Mouse (Mus musculus) kidney, postnatal 4 days (tissue): ENCODE results near the gene Numa1.
"Not testable (repeated sequence)": the region's sequence is repeated elsewhere in the genome, so short reads cannot be mapped to it uniquely, and the experiment has no call there.

ENCODE experiments used
- DNase-seq, 2 experiments: peaks; one replicate each; pipeline ENCODE4 v3.0.0; 2021; ENCODE audit warnings: mixed read lengths in 2 of 2

Gene Numa1

DNA sequence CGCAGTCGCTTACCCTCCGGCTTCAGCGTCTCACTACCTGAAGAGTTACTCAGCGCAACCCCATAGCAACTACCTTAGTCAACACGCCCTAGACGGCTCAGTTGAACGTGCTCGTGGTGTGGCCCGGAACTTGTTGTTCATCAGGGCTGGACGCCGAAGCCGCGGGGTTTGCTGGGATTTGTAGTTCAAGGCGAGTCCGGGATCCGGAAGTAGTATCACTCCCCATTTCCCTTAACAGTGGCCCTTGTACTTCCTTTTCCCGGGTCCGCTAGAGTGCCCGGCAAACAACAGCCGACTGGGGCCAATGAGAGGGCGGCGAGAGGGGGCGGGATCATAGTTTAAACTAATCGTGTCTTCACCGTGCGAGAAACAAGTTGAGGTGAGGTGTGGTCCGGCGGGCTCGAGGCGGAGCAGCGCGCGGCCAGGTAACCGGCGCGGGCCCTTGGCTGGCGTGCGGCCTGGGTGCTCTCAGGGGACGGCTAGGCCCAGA lies at the start of gene Numa1, which contains the start of gene Lrrc51:
TSS of gene Numa1 (plus strand) at position 361 of the 490 bp plus-strand sequence.
TSS of gene Lrrc51 (minus strand) at position 145 of the 490 bp plus-strand sequence.
- peak; percentile 96 to 97 for DNase-seq

DNA sequence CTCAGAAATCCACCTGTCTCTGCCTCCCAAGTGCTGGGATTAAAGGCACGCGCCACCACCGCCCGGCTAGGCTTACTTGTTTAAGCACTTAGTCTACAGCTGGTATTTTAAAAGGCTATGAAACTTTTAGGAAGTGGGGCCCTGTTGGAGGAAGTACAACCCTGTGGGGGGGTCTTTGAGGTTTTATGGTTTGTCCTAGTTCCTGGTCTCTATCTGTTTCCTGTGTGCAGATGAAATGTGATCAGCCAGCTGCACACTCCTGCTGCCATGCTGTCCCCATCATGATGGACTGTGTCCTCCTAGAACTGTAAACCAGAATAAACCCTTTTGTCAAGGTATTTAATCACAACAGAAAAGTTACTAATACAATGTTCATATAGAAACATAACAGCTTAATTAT lies 49.8 kb upstream of the Numa1 start:
- no peak for DNase-seq

GRCm38 (mm10) chr7:101886274-101886673 lies 47.6 kb upstream of the Numa1 start:
- DNase-seq, result no peak

GRCm38 (mm10) chr7:101888460-101888859 lies 45.5 kb upstream of the Numa1 start:
- DNase-seq, result no peak

- no peak for DNase-seq
Measured at GRCm38 (mm10) chr7:101895695-101896094, 38.2 kb upstream of the Numa1 start.

- peak; percentile 95 to 98 for DNase-seq
Measured at GRCm38 (mm10) chr7:101896104-101897066, 37.5 kb upstream of the Numa1 start.

GRCm38 (mm10) chr7:101900331-101901097 lies 33.4 kb upstream of the Numa1 start:
- no peak for DNase-seq

DNA sequence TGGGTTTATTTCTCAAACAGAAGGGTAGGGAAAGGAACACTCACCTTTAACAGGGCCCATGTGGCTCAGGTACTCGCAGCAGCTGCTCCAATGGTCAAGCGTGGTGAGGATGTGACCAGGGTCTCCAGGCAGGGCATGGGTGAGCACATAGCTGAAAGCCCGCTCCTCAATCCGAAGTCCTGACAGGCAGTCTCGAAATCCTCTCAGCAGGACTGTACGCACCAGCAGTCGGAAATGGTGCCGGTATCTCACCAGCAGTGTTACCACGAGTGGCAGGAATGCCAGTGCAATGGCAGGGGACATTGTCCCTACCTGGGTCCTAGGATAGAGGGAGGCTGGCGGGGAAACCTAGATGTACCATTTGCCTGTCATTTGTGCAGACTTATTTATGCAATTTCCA lies 31.9 kb upstream of the Numa1 start:
- no peak for DNase-seq

- DNase-seq, result no peak
Measured at GRCm38 (mm10) chr7:101902846-101903245, 31.1 kb upstream of the Numa1 start.

GRCm38 (mm10) chr7:101905561-101906286 lies 28.2 kb upstream of the Numa1 start, which contains the start of gene Lamtor1:
Lamtor1 (plus strand) TSS chr7:101905904.
- peak; percentile 99 to 100 for DNase-seq

GRCm38 (mm10) chr7:101906287-101906681 lies 27.6 kb upstream of the Numa1 start, which contains the start of gene Tomt:
Tomt (minus strand) TSS chr7:101906359.
- DNase-seq, result no peak

DNA sequence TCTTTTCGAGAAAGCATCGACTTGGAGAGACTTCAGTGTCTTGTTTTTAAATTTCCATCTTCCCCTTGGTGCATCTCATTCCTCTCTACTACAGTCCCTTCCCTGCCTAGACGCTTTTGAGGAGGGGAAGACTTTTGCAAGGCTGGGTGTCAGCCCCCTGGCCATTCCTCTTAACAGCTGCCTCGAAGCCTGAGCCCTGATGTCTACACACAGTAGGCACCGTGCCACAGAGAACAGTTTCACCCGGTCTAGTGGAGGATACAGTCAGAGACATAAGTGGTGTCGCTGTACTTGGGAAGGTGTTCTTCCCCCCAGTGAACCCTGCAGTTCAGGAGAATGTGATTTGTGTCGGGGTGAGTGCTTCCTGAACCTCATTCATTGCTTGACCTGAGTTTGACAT lies 27.2 kb upstream of the Numa1 start:
- no peak for DNase-seq

- peak; percentile 16 to 22 for DNase-seq
Measured at GRCm38 (mm10) chr7:101908367-101908766, 25.5 kb upstream of the Numa1 start.

DNA sequence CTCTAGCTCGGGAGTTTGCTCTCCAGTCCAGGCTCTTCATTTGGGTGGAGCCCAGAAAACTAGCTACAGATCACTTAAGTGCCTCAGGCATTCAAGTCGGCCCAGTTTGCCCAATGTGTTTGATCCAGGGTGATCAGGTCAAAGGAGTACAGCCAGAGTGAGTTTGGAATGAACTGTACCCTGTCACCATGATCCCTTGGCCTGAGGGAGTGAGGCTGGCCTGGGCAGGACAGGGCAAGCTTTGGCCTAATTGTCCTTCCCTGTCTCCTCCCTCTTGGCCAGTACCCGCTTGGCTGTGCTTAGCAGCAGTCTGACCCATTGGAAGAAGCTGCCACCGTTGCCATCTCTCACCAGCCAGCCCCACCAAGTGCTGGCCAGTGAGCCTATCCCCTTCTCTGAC lies 23.8 kb upstream of the Numa1 start:
- DNase-seq, result no peak

DNA sequence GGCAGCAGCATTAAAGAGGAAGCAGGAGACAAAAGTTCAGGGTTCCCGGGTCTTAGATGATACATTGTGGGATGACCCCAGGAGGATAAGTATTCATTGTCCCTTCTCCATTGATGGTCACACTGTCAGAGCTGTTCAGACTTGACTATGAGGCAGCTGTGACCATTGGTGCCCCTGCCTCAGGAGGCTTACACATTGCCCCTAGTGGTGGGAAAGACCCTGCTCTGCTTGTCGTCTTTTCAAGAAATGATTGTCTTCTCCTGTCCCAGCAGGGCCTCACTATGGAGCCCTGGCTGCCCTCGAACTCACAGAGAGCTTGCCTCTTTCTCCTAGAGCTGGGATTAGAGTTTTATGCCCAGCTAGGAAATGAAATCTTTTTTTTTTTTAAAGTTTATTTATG lies 21.9 kb upstream of the Numa1 start:
- DNase-seq, result no peak

GRCm38 (mm10) chr7:101918071-101918470 lies 15.8 kb upstream of the Numa1 start:
- peak; percentile 81 to 83 for DNase-seq

DNA sequence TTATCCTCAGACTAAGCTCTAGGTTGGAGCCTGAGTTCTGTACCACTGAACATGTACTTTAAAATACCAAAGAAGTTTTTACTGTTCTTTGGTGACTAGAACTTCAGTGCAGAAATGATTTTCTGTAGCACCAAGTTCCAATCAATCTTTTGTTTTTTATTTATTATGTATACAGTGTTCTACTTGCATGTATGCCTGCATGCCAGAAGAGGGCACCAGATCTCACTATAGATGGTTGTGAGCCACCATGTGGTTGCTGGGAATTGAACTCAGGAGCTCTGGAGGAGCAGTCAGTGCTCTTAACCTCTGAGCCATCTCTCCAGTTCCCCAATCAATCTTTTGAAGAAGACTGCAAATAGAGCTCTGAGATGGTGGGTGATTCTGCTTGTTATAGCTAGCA lies 8.0 kb upstream of the Numa1 start:
- not testable (repeated sequence) for DNase-seq

DNA sequence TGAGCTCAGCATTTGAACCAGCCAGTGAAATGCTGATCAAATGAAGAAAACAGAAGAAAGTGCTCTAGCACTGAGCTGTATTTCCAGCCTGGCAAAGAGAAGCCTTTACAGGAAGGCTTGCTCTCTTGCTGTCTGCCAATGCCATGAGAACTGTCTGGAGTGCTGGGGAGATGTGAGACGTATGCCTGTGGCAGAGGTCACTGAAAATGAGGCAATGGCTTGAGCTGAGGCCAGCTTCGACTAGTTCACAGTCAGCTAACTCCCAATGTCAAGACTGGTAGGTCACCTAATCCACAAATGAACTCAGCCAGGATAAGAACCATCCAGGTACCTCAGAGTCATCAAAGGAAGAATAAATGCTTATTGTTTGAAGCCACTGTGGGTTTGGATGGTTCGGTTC lies 5.8 kb upstream of the Numa1 start:
- DNase-seq, result no peak

GRCm38 (mm10) chr7:101932551-101932950 lies 1.4 kb upstream of the Numa1 start:
- DNase-seq, result no peak

GRCm38 (mm10) chr7:101933300-101933699 lies 611 bp upstream of the Numa1 start:
- peak; percentile 31 to 61 for DNase-seq

- no peak for DNase-seq
Measured at GRCm38 (mm10) chr7:101935957-101936356, 2.0 kb downstream of the Numa1 start.

DNA sequence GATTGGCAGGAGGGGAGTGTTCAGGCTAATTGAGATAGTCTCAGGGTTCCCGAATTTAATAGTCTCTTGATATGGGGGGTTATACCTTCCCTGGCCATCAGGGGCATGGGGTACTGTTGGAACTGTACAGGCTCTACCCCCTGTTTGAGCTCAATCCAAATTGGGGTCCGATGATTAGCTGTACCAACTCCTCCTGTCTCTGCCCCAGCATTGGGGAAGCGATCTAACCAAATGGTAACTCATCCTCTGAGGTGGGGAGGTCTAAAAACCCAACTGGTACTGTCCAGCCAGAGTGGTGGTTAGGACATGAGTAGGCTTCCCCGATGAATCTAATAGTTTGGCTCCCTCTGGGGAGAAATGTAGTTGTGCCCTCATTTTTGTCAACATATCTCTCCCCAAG lies 3.1 kb downstream of the Numa1 start:
- DNase-seq, result no peak

GRCm38 (mm10) chr7:101937569-101937968 lies 3.7 kb downstream of the Numa1 start:
- no peak for DNase-seq
